Mouse (Mus musculus): Measurements from ENCODE around the gene Troap. TPM values are rescaled to one million over a fixed set of nuclear protein-coding genes. Genes with fewer than 3 reads are reported as not detected.

Troap gene
- 24.2 and 25.8 TPM in 2 replicates for polyA plus RNA-seq (2016; fragmentation: Nextera tagmentation; extraction: Ambion mirVana)

GRCm38 (mm10) chr15:99074019-99074599, at the start of gene Troap:
Gene Troap, plus strand, starts transcription at chr15:99074575.
- Histone ChIP-seq H3K9me3 (no peaks in the 10 kb centered on the region), H3K9ac (peak within 1 kb of the TSS; percentile 74), H3K36me3 (peaks cover 19% of the 10 kb centered on the region), H3K4me3 (peak within 1 kb of the TSS; percentile 55), H3K4me2 (replicated peaks) (peak within 1 kb of the TSS; percentile 83), H3K4me1 (peaks cover 28% of the 10 kb centered on the region), H3K27me3 (replicated peaks) (no peaks in the 10 kb centered on the region), H3K27ac (peak within 1 kb of the TSS; percentile 91)
- no peak; the same call in 1 of the 2 replicates for ATAC-seq (ENCODE audit: low FRiP score, low read depth)
- 24% methylated on average over 9 of the region's 9 CpGs for WGBS

- 20% methylated on average over 7 of the region's 8 CpGs for WGBS
- H3K4me3 ChIP-seq, result no peak overlapping the region
- H3K4me2 ChIP-seq (replicated peaks), result no peak overlapping the region
- H3K9ac ChIP-seq, result no peak overlapping the region
- H3K27ac ChIP-seq, result no peak overlapping the region
- H3K36me3 ChIP-seq, result no peaks in the 10 kb centered on the region
- H3K9me3 ChIP-seq, result no peaks in the 10 kb centered on the region
- 0 out of 2 replicates have a peak, but pooled peaks cover 5% of the 10 kb centered on the region for H3K27me3 ChIP-seq (replicated peaks)
- H3K4me1 ChIP-seq, result peaks cover 9% of the 10 kb centered on the region
- no peak for ATAC-seq (ENCODE audit: low FRiP score, low read depth)
Measured at GRCm38 (mm10) chr15:99024668-99025314, 49.6 kb upstream of the Troap start.

- Histone ChIP-seq H3K9ac (no peak overlapping the region), H3K9me3 (no peaks in the 10 kb centered on the region), H3K4me2 (replicated peaks) (no peak overlapping the region), H3K4me3 (no peak overlapping the region), H3K4me1 (peaks cover 15% of the 10 kb centered on the region), H3K27me3 (replicated peaks) (0 out of 2 replicates have a peak, but pooled peaks cover 6% of the 10 kb centered on the region), H3K27ac (no peak overlapping the region), H3K36me3 (no peaks in the 10 kb centered on the region)
- no peak for ATAC-seq (ENCODE audit: low FRiP score, low read depth)
- 79% methylated on average over 13 of the region's 13 CpGs for WGBS
Measured at GRCm38 (mm10) chr15:99025414-99025813, 49.0 kb upstream of the Troap start.

GRCm38 (mm10) chr15:99026259-99026658, 48.1 kb upstream of the Troap start:
- Histone ChIP-seq H3K27ac (no peak overlapping the region), H3K36me3 (no peaks in the 10 kb centered on the region), H3K4me3 (no peak overlapping the region), H3K9me3 (no peaks in the 10 kb centered on the region), H3K4me2 (replicated peaks) (no peak overlapping the region), H3K9ac (no peak overlapping the region), H3K4me1 (peaks cover 15% of the 10 kb centered on the region), H3K27me3 (replicated peaks) (0 out of 2 replicates have a peak, but pooled peaks cover 6% of the 10 kb centered on the region)
- 60% methylated on average over 4 of the region's 4 CpGs for WGBS
- no peak for ATAC-seq (ENCODE audit: low FRiP score, low read depth)

- no peak overlapping the region for H3K4me2 ChIP-seq (replicated peaks)
- H3K4me3 ChIP-seq, result no peak overlapping the region
- H3K4me1 ChIP-seq, result peaks cover 17% of the 10 kb centered on the region
- H3K27me3 ChIP-seq (replicated peaks), result 0 out of 2 replicates have a peak, but pooled peaks cover 6% of the 10 kb centered on the region
- no peaks in the 10 kb centered on the region for H3K9me3 ChIP-seq
- H3K36me3 ChIP-seq, result no peaks in the 10 kb centered on the region
- no peak overlapping the region for H3K9ac ChIP-seq
- 75% methylated on average over 5 of the region's 5 CpGs for WGBS
- no peak overlapping the region for H3K27ac ChIP-seq
- ATAC-seq (ENCODE audit: low FRiP score, low read depth), result no peak
Measured at GRCm38 (mm10) chr15:99027116-99027515, 47.3 kb upstream of the Troap start.

- ATAC-seq (ENCODE audit: low FRiP score, low read depth), result no peak
- no peak overlapping the region for H3K27ac ChIP-seq
Measured at GRCm38 (mm10) chr15:99028874-99029458, 45.4 kb upstream of the Troap start.

GRCm38 (mm10) chr15:99029619-99030584, 44.5 kb upstream of the Troap start, which contains the start of gene Tuba1c:
Gene Tuba1c, plus strand, starts transcription at chr15:99029891.
- Histone ChIP-seq H3K27ac (no peak within 1 kb of the TSS), H3K4me2 (replicated peaks) (peak within 1 kb of the TSS; percentile 74), H3K4me3 (peak within 1 kb of the TSS; percentile 47), H3K27me3 (replicated peaks) (0 out of 2 replicates have a peak, but pooled peaks cover 6% of the 10 kb centered on the region), H3K36me3 (peaks cover 5% of the 10 kb centered on the region), H3K9me3 (no peaks in the 10 kb centered on the region), H3K9ac (peak within 1 kb of the TSS; percentile 47), H3K4me1 (peaks cover 26% of the 10 kb centered on the region)
- ATAC-seq (ENCODE audit: low FRiP score, low read depth), result peak; percentile 78
- WGBS, result 1% methylated on average over 52 of the region's 52 CpGs

More at GRCm38 (mm10) chr15:99028874-99029458, 45.4 kb upstream of the Troap start:
- no peaks in the 10 kb centered on the region for H3K9me3 ChIP-seq
- H3K36me3 ChIP-seq, result no peaks in the 10 kb centered on the region
- H3K4me3 ChIP-seq, result peak overlapping the region; percentile 47
- H3K27me3 ChIP-seq (replicated peaks), result 0 out of 2 replicates have a peak, but pooled peaks cover 6% of the 10 kb centered on the region
- peak overlapping the region; percentile 74 for H3K4me2 ChIP-seq (replicated peaks)
- H3K4me1 ChIP-seq, result peaks cover 26% of the 10 kb centered on the region
- WGBS, result under 1% methylated on average over 8 of the region's 10 CpGs
- peak overlapping the region; percentile 47 for H3K9ac ChIP-seq

GRCm38 (mm10) chr15:99030585-99031387, 43.6 kb upstream of the Troap start:
- H3K36me3 ChIP-seq, result peaks cover 13% of the 10 kb centered on the region
- 0 out of 2 replicates have a peak, but pooled peaks cover 6% of the 10 kb centered on the region for H3K27me3 ChIP-seq (replicated peaks)
- H3K4me1 ChIP-seq, result peaks cover 26% of the 10 kb centered on the region
- H3K27ac ChIP-seq, result no peak overlapping the region
- ATAC-seq (ENCODE audit: low FRiP score, low read depth), result no peak
- no peaks in the 10 kb centered on the region for H3K9me3 ChIP-seq
- WGBS, result 13% methylated on average over 26 of the region's 26 CpGs
- peak overlapping the region; percentile 74 for H3K4me2 ChIP-seq (replicated peaks)
- H3K4me3 ChIP-seq, result peak overlapping the region; percentile 47
- peak overlapping the region; percentile 47 for H3K9ac ChIP-seq

GRCm38 (mm10) chr15:99031388-99031675, 43.0 kb upstream of the Troap start:
- Histone ChIP-seq H3K27ac (no peak overlapping the region), H3K4me1 (peaks cover 26% of the 10 kb centered on the region), H3K9me3 (no peaks in the 10 kb centered on the region), H3K27me3 (replicated peaks) (0 out of 2 replicates have a peak, but pooled peaks cover 6% of the 10 kb centered on the region), H3K36me3 (peaks cover 19% of the 10 kb centered on the region), H3K4me3 (peak overlapping the region; percentile 47; the same call in 1 of the 2 replicates), H3K4me2 (replicated peaks) (peak overlapping the region; percentile 74), H3K9ac (no peak overlapping the region)
- no peak for ATAC-seq (ENCODE audit: low FRiP score, low read depth)
- 80% methylated on average over 4 of the region's 4 CpGs for WGBS

- H3K27me3 ChIP-seq (replicated peaks), result 0 out of 2 replicates have a peak, but pooled peaks cover 6% of the 10 kb centered on the region
- WGBS, result 80% methylated on average over 9 of the region's 9 CpGs
- H3K36me3 ChIP-seq, result peaks cover 23% of the 10 kb centered on the region
- H3K4me1 ChIP-seq, result peaks cover 26% of the 10 kb centered on the region
- no peak overlapping the region for H3K27ac ChIP-seq
- no peak overlapping the region for H3K9ac ChIP-seq
- peak overlapping the region; percentile 74 for H3K4me2 ChIP-seq (replicated peaks)
- no peaks in the 10 kb centered on the region for H3K9me3 ChIP-seq
- ATAC-seq (ENCODE audit: low FRiP score, low read depth), result no peak
- H3K4me3 ChIP-seq, result no peak overlapping the region
Measured at GRCm38 (mm10) chr15:99032041-99032725, 42.2 kb upstream of the Troap start.

All from neural tube, embryonic 12.5 days (tissue).